Mouse (Mus musculus): ENCODE results near the gene Rnf167.

Gene Rnf167

DNA sequence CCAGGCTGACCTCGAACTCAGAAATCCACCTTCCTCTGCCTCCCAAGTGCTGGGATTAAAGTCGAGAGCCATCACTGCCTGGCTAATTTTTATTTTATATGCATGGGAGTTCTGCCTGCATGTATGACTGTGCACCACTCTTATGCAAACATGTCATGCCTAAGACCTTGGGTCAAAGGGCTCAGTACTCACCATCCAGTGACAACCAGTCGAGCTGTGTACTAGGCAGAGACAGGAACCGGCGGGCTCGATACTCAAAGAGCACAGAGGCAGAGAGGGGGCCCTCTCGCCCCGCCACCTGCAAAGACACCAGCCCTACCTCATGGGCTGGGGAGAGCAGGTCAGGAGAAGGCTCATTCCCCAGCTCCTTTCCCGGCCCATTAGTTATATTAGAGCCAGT, 31.1 kb downstream of the Rnf167 start:
- DNase-seq (ENCODE audit: low spot score) = no peak

DNA sequence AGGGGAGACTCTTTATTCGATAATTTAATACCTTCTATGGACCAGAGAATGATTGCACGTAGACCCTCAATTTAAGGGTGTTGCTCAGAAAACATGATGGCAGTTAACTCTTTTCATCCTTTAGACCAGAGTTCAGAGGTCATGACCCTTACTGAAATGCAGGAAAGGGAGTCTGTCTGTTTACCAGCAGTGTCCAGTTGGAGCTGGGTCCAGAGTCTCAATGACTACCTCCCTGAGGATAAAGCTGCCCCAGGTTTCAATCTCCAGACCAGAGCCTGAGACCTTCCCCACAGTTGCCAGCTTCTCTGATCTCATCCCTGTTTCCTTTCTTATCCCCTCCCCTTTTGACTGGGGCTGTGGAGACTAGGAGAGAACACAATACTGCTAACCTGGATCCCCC, 31.5 kb downstream of the Rnf167 start:
- no peak for DNase-seq (ENCODE audit: low spot score)

DNA sequence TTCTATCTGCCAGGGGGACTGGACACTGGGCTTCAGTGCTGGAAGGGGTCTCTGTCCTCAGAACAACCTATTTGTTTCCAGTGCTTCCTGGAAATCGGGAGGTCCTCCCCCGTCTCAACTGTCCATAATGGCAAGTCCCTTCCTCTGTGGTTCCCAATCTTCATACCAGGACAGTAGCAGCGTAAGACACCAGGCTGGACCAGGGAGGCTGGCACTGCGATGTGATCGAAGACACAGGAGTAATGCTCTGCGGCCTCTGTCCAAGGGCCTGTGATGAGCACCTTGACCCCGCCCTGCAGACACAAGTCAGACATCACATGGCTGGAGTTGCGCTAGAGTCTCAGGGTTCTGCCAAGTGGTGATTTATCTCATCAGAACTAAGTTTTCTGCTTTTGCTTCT, 32.3 kb downstream of the Rnf167 start:
- no peak for DNase-seq (ENCODE audit: low spot score)

DNA sequence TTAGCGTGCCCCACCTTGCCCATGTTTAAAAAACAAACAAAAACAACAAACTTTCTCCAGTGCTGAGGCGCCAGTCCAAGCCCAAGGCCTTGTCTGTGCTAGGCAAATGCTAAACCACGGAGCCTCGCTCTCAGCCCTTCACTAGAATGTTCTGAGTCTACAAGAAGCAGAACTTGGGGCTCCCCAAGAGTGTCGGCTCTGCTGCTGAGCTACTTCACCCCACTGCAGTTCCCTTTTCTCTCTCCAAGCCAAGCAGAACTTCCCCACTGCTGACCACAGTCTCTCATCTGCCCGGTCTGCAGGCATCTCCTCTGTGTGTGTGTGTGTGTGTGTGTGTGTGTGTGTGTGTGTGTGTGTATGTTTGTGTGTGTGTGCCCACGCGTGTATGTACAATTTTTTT, 32.9 kb downstream of the Rnf167 start:
- DNase-seq (ENCODE audit: low spot score) = no peak

DNA sequence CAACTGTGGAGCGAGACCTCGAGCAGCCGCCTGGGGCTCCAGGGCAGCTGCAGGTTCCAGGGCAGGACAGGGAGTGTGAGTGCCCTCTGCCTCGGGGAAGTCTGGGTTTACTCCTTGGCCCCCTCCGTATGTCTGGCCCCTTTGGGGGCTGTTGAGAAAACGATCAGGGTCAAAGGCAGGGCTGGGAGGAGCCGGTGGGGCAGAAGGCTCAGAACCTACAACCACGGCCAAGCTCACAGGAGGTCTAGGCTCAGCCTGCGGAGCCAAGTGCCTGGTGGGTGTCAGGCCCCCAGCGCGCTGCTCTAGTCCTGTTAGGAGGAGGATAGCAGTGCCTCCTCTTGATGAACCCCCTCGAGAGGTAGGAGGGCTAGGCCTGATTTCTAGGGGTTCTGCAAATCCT, 34.1 kb downstream of the Rnf167 start:
- DNase-seq (ENCODE audit: low spot score) = no peak

DNA sequence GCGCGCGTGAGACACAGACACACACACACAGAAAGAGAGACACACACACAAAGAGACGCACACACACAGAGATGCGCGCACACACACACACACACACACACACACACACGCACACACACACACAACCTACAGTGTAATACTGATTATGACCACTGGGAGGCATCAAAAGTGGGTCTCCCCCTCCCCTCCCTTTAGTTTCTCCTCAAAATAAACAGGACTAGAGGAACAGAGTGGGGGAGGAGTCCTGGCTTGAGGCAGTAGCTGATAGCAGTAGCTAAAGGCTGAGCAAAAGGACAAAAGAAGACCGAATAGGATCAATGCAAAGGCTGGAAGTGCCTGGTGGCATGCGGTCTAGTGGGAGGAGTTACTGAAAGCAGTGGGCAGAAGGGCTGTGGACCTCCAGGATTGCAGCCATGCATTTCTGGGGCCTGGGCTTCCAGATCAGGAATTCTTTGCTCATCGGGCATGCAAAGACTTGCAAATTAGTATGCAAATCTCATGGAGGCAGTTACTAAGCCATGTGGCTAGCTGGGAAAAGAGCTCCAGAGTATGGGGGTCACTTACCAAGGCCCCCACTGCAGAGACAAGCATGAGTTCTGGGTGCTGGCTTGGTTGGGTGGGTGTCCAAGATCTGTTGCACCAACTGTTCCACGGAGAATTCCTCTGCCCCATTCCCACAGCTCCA, 35.0 kb downstream of the Rnf167 start:
- DNase-seq (ENCODE audit: low spot score) = no peak

DNA sequence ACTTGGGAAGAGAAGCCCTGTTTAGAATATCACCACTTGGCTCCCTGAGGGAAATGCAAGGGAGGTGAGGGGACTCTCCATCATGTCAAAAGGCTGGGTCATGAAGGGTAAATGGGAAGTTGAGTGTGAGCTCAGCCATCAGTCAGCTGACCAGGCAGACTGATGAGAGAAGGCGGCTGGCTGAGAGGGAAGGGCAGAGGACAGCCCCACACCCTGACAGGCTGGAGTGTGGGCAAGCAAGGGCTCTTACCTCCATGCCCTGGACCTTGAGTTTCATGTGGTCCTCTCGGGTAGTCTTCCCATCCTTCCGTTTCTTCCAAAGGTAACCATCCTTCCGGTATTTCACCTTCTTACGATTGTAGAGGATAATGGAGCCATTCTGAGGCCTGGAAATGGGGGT, 36.6 kb downstream of the Rnf167 start:
- no peak for DNase-seq (ENCODE audit: low spot score)

DNA sequence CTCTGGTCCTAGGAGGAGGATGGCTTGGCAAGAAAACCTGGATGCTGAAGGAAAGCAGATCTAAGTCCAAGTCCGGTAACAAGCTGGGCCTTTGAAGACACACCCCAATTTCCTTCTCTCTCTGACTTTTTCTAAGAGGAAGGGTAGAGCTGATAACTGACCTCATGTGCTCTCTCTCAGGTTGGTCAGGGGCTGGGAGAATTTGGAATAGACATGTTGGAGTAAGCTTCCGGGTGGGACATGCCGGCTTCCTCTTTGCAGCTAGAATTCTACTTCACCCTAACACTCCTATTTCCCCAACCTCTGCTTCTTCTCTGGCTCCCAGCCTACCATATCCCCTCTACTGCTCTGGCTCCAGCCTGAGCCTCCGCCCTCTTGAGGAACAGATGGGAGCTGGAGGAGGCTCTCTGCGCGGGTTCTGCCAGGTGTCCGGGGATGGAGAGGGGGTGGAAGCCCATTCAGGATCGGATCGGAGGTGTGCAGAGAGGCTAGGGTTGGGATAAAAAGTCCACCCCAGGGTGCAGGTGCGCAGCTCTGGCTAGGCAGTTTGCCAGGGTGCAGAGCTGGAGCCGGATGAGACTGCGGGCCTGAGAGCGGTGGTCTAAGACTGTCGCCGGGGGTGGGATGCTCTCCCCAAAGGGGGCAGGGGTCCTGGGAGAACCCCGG, 40.0 kb downstream of the Rnf167 start:
- DNase-seq (ENCODE audit: low spot score) = no peak

DNA sequence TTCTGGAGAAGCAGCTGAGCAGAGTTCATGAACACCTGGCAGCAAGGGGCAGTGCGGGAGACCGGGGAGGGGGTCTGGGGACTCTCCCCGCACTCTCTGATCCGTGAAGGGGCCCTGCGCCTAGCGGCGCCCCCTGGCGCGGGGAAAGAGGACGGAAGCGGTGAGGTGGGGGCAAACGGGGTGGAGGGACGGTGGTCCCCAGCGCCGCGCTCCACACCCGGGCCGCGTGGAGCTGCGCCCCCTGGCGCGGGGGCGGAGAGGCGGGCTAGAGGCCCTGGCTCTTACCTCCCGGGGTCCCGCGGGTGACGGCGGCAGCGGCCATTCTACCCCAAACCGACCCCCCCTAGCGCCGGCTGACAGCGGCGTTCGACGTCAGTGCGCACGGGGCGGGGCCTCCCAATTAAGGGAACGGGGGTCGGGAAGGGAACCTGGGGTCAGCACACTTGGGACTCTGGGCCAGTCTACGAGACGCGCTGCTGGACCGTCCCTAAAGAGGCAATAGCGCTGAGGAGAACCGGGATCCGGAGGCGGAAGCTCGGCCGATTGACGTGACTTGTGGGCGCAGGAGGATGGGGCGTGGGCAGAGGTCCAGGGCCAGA, 40.7 kb downstream of the Rnf167 start, which contains the start of gene Camta2:
TSS of gene Camta2 (minus strand) at position 505 of the 599 bp plus-strand sequence.
- DNase-seq (ENCODE audit: low spot score) = no peak

DNA sequence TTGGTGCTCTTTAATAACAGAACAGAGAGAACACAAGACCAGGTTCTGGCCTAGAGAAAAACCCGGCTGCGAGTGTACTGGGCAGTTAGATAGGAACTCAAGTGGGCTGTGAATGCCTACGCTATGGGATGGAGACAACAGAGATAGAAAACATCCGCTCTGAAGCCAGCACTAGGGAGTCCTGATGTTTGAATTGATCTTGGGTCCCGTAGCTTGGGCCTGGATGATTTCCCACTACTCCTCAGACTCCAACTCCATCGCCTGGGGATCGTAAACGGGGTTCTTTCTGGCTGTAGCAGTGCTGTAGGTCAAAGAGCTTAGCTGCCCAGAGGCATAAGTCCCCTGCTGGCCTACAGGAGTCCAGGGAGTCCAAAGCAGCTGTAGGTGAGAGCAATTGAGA, 41.3 kb downstream of the Rnf167 start:
- DNase-seq (ENCODE audit: low spot score) = no peak

DNA sequence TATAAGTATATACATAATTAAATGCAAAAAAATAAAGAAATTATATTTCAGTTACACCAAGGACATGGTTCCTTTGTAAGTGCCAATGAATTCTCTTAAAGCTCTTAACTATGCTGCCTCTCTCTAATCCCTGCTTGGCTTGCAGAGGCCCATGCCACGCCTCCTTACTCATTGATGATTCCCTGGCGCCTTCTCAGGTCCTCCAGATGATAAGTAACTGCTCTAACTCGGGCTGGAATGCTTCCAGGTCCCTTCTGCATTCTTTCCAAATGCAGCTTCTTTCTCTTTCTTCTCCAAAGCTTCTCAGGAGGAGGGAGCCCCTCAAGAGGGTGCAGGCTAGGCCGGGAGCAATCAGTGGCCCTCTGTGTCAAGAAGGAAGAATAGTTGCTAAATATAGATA, 42.5 kb downstream of the Rnf167 start:
- DNase-seq (ENCODE audit: low spot score) = no peak

DNA sequence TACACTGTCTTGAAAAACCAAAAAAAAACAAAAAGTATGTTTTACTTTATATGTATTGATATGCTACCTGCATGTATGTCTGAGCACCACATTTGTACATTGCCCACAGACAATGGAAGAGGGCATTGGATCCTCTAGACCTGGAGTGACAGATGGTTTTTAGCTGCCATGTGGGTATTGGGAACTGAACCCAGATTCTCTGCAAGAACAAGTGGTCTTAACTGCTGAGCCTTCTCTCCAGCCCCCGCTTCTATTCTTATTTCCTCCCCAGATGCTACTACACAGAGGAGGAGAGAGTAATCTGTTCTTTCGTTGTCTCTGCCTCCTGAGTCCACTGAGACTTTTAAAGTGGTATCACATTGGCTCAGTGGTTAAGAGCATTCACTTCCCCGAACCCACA, 46.5 kb downstream of the Rnf167 start:
- DNase-seq (ENCODE audit: low spot score) = no peak

DNA sequence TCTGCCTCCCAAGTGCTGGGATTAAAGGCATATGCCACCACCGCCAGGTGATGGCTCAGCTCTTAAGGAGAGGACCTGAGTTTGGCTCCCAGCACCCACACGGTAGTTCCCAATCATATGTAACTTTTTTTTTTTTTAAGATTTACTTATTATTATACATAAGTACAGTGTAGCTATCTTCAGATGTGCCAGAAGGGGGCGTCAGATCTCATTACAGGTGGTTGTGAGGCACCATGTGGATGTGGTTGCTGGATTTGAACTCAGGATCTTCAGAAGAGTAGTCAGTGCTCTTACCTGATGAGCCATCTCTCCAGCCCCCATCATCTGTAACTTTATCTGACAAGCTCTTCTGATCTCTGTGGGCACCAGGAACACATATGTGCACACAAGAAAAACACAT, 50.3 kb downstream of the Rnf167 start:
- DNase-seq (ENCODE audit: low spot score) = no peak

DNA sequence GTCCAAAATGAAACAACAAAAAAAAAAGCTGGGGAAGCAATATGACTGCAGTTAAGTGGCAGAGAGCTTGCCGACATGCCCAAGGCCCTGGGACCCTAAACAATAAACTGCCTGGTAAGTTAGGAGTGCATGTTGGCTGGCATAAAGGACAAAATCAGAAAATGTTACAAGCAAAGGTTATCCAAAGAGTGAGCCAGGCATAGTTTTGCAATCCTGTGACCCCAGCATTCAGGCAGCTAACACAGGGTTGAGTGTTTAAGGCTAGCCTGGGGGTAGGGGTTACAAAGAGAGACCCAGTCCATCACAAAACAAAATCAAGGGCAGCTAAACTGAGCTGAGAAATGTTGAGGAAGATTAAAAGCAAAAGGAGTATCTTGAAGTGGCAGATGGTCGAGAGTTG, 52.0 kb downstream of the Rnf167 start:
- no peak for DNase-seq (ENCODE audit: low spot score)

DNA sequence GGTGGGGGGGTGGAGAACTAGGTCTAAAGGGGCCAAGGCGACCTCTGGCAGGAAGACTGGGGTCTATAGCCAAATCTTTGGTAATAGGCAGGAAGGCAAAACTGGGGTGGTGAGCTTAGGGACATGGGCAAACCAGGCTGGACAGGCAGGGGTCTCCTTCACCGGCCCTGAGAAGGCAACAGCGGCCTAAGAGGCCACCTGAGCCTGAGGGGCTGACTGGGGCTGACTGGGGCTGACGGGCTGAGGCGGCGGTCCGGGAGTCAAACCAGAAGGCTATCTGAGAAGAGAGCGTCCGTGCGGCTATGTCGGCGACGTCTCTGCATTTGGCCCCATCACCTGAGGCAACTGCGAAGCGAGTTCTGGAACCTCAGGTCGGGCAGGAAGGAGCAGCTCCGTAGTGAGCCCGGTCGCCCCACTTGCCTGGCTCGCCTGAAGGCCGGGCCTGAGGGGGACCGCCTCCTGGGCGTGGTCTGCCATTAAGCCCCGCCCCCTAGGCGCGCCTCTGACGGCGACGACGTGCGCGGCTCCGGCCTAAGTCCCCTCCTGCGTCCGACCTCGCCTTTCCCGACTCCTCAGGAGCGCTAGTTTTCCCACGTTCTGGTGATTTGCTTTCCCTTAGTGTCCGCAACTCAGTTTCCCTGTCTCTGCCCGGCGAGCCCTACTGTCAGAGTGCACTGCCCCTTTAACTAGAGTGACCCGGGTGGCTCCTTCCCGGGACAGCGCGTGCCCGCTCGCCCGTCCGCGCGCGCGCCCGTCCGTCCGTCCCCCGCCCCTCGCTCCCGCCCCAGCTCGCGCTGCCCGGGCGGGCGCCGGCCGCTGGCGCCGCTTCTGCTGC, 52.9 kb downstream of the Rnf167 start, which contains the start of the genes Inca1 and Kif1c:
TSS of gene Inca1 (minus strand) at position 434 of the 835 bp plus-strand sequence.
TSS of gene Kif1c (plus strand) at position 827 of the 835 bp plus-strand sequence.
- DNase-seq (ENCODE audit: low spot score) = peak; percentile 90

DNA sequence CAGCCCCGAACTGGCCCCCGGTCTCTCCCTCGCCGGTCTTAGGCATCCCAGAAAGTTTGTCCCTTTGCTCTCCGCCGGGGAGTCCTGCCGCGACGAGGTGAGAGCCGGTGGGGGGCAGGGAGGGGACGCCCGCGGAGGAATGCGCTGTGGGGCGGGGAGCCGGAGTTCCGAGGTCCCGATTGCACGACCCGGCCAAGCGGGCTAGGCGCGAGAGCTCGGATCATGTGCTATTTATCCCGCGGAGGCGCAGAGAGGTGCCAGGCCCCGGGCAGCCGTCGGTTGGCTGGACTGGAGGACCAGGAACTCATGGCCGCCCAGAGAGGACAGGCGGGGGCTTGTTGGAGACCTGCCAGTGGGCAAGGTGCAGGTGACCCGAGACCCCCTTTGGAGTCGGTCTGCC, 53.6 kb downstream of the Rnf167 start:
- DNase-seq (ENCODE audit: low spot score) = no peak

Measured in c-Kit-positive CD71-positive TER-119-positive erythroid progenitor cells, embryonic 14.5 days (primary cell).